Mouse (Mus musculus) inflammation-experienced regulatory T-cells (primary cell): ENCODE results near the gene 4921511C20Rik. TPM values are rescaled to one million over a fixed set of nuclear protein-coding genes. Genes with fewer than 3 reads are reported as not detected.

Experiments used
- polyA plus RNA-seq, 2 experiments: library from polyadenylated mRNA; unstranded; fragments of 100-300 nt; shearing (Covaris generic); gene quantifications; one replicate each; pipeline ENCODE4 v1.2.1; 2017

4921511C20Rik gene
- polyA plus RNA-seq: under 1 TPM in 1 of 2 experiments, not detected in 1; 0.40 TPM

DNA sequence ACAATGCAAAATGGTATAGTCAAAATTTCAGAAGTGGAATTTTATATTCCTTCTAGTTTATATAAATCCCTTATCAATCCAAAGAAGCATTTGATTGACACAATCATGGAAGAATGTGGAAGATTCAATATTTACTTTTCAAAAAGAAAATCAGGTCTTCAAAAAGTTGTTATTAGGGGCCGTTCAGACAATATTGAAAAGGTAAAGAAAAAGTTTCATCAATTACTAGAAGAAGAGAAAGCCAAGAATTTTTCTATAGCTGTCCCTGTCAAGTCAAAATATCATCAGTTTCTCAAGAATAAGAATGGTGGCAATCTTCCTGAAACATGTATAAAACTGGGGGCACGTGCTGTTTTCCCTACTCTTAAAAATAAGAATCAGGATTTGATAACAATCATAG, at the start of gene 4921511C20Rik:
TSS of gene 4921511C20Rik (plus strand) at position 301 of the 400 bp plus-strand sequence.

